28 mouse cellular contexts compared by ENCODE assay signal in the genomic region with DNA sequence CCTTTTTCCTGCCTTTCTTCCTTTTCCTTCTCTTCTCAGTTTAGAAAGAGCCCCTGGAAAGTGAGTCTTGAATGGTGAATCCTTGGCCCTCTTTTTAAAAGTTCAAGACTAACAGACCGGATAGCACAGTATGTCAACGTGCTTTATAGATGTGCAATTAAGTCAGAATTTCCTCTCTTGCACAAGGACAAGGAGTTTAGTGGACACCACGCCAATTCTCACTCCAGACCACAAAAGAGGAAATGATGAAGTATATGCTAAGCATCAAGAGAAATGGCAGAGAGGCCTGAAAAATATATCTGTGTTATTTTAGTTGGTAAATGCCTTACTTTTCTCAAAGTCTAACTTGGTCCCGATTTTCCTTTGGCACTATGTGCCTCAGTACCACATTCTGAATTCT. TPM values are rescaled to one million over a fixed set of nuclear protein-coding genes. Genes with fewer than 3 reads are reported as not detected.
A peak's percentile ranks its signal among the peaks of the same experiment; 100 is the strongest.
DNase-seq lines count a peak whose midpoint lies in the region; ATAC-seq and TF ChIP-seq lines count a peak whose summit lies in the region.
"Had no signal": no experiment of that assay in that cellular context is flagged by ENCODE, and none has a peak within 500 bp of the region (broad histone marks: within the 10 kb centered on the region; RNA-seq: fewer than 3 reads in every experiment).

Gene Clec4e, minus strand, starts transcription at position 118 of the 400 bp plus-strand sequence.

- no peak for ATAC-seq in liver, embryonic 15.5 days (ENCODE audit: insufficient read depth)
- no peak for ATAC-seq in liver, embryonic 11.5 days (replicated peaks; ENCODE audit: low FRiP score)
- peak; percentile 48 for ATAC-seq in common myeloid progenitor, adult 5-6 weeks (replicated peaks; ENCODE audit: low read depth, poor library complexity, severe bottlenecking)
- ATAC-seq: forebrain, embryonic 14.5 days; hindbrain, postnatal 0 days; intestine, embryonic 16.5 days; midbrain, embryonic 16.5 days had no signal

- no peaks in the 10 kb centered on the region for H3K79me2 ChIP-seq in CH12.LX (replicated peaks; ENCODE audit: control insufficient read depth, extremely low read depth, insufficient read depth, poor library complexity, severe bottlenecking)

- TF ChIP-seq POLR2A in CH12.LX (IDR thresholded peaks at IDR 0.05; ENCODE audit: low read depth, low read length), result no peak

- DNase-seq in liver, embryonic 11.5 days (ENCODE audit: low spot score), result no peak
- no peak for DNase-seq in CH12.LX (ENCODE audit: extremely low read depth)
- DNase-seq in left cerebral cortex, adult 11 months (ENCODE audit: low spot score), result no peak
- no peak for DNase-seq in cerebellum, postnatal 4 days (ENCODE audit: low spot score in 2 of 2)
- no peak for DNase-seq in adrenal gland, postnatal 4 days (ENCODE audit: low spot score in 2 of 2)
- DNase-seq: adrenal gland, postnatal 10 days; cerebellum, adult 9-11 months; kidney, adult 9 months; kidney, postnatal 14 days; layer of hippocampus, postnatal 36 days; lung, embryonic 14.5 days; thymus, postnatal 25 days had no signal

- no peak for TF ChIP-seq EP300 in CH12.LX (IDR thresholded peaks at IDR 0.05; ENCODE audit: low read length)

- no peaks in the 10 kb centered on the region for H3K36me3 ChIP-seq in liver, embryonic 15.5 days (replicated peaks)
- H3K36me3 ChIP-seq in liver, embryonic 11.5 days (ENCODE audit: control insufficient read depth, insufficient read depth, low read length), result no peaks in the 10 kb centered on the region
- H3K36me3 ChIP-seq in CH12.LX (replicated peaks in 1 of 2; ENCODE audit: control insufficient read depth in 1 of 2, insufficient read depth in 1 of 2, low read length in 1 of 2), result no peaks in the 10 kb centered on the region
- no peaks in the 10 kb centered on the region for H3K36me3 ChIP-seq in megakaryocyte, embryonic 14.5 days (replicated peaks; ENCODE audit: low read length)
- H3K36me3 ChIP-seq: embryonic facial prominence, embryonic 12.5 days; hindbrain, embryonic 10.5 days; limb, embryonic 13.5 days; neural tube, embryonic 15.5 days; stomach, embryonic 15.5 days had no signal

- H3K9me3 ChIP-seq in liver, embryonic 15.5 days (replicated peaks), result no peaks in the 10 kb centered on the region
- no peaks in the 10 kb centered on the region for H3K9me3 ChIP-seq in liver, embryonic 11.5 days (ENCODE audit: control insufficient read depth, low read length)
- no peaks in the 10 kb centered on the region for H3K9me3 ChIP-seq in CH12.LX (replicated peaks; ENCODE audit: low read length)
- H3K9me3 ChIP-seq in megakaryocyte, embryonic 14.5 days, result no peaks in the 10 kb centered on the region
- H3K9me3 ChIP-seq: embryonic facial prominence, embryonic 12.5 days; hindbrain, embryonic 10.5 days; neural tube, embryonic 15.5 days; stomach, embryonic 15.5 days had no signal

- H3K4me2 ChIP-seq in liver, embryonic 15.5 days, result peak within 1 kb of the TSS; percentile 25; the same call in 1 of the 2 replicates
- no peak within 1 kb of the TSS for H3K4me2 ChIP-seq in liver, embryonic 11.5 days
- H3K4me2 ChIP-seq in CH12.LX (ENCODE audit: insufficient read depth, low read depth, poor library complexity, severe bottlenecking), result peak within 1 kb of the TSS; percentile 30
- H3K4me2 ChIP-seq: embryonic facial prominence, embryonic 12.5 days; heart, embryonic 11.5 days; limb, embryonic 13.5 days; lung, embryonic 14.5 days; neural tube, embryonic 15.5 days; stomach, embryonic 15.5 days had no signal

- H3K27me3 ChIP-seq in liver, embryonic 15.5 days, result no peaks in the 10 kb centered on the region
- H3K27me3 ChIP-seq in liver, embryonic 11.5 days (replicated peaks; ENCODE audit: control insufficient read depth, insufficient read depth, low read length), result no peaks in the 10 kb centered on the region
- H3K27me3 ChIP-seq in CH12.LX (replicated peaks), result peaks cover 50% of the 10 kb centered on the region
- no peaks in the 10 kb centered on the region for H3K27me3 ChIP-seq in megakaryocyte, embryonic 14.5 days (replicated peaks)
- H3K27me3 ChIP-seq: embryonic facial prominence, embryonic 12.5 days; limb, embryonic 13.5 days; neural tube, embryonic 15.5 days; stomach, embryonic 15.5 days had no signal

- H3K27ac ChIP-seq in liver, embryonic 15.5 days (replicated peaks), result peak within 1 kb of the TSS; percentile 42; the same call in 1 of the 2 replicates
- H3K27ac ChIP-seq in liver, embryonic 11.5 days (ENCODE audit: low read depth, low read length), result no peak within 1 kb of the TSS
- H3K27ac ChIP-seq in CH12.LX (ENCODE audit: insufficient read depth, low read depth), result no peak within 1 kb of the TSS
- H3K27ac ChIP-seq: embryonic facial prominence, embryonic 12.5 days; hindbrain, embryonic 10.5 days; hindbrain, postnatal 0 days; limb, embryonic 13.5 days; neural tube, embryonic 15.5 days; stomach, embryonic 15.5 days had no signal

- H3K4me1 ChIP-seq in liver, embryonic 15.5 days (replicated peaks), result peaks cover 35% of the 10 kb centered on the region
- no peaks in the 10 kb centered on the region; the same call in 1 of the 2 replicates for H3K4me1 ChIP-seq in liver, embryonic 11.5 days (replicated peaks; ENCODE audit: control insufficient read depth, insufficient read depth, low read length)
- H3K4me1 ChIP-seq in CH12.LX (ENCODE audit: control insufficient read depth in 1 of 2, insufficient read depth in 2 of 2), result no peaks in the 10 kb centered on the region
- H3K4me1 ChIP-seq in megakaryocyte, embryonic 14.5 days, result peaks cover 79% of the 10 kb centered on the region
- H3K4me1 ChIP-seq: embryonic facial prominence, embryonic 12.5 days; hindbrain, embryonic 10.5 days; limb, embryonic 13.5 days; neural tube, embryonic 15.5 days; stomach, embryonic 15.5 days had no signal

- TF ChIP-seq CTCF in CH12.LX (conservative IDR thresholded peaks at IDR 0.05 in 1 of 2, IDR thresholded peaks at IDR 0.05 in 1 of 2; ENCODE audit: low read depth in 2 of 2, low read length in 2 of 2), result no peak

- WGBS in liver, embryonic 15.5 days (ENCODE audit: insufficient replicate concordance), result 33% methylated on average over 4 of the region's 4 CpGs
- 69% methylated on average over 4 of the region's 4 CpGs for WGBS in liver, embryonic 11.5 days

- in situ Hi-C loops in CH12.LX (cut with MboI; ENCODE audit: low pct_ligation_motif_present, low pct_unique_long_range_greater_than_20kb, low sequenced_read_pairs), result no loop called here

- no peak within 1 kb of the TSS for H3K4me3 ChIP-seq in liver, embryonic 15.5 days (replicated peaks)
- H3K4me3 ChIP-seq in liver, embryonic 11.5 days (ENCODE audit: low read depth, low read length), result no peak within 1 kb of the TSS
- no peak within 1 kb of the TSS for H3K4me3 ChIP-seq in CH12.LX (replicated peaks in 1 of 3; ENCODE audit: low read depth in 2 of 3, low read length in 2 of 3, poor library complexity in 1 of 3)
- H3K4me3 ChIP-seq in megakaryocyte, embryonic 14.5 days (replicated peaks), result peak within 1 kb of the TSS; percentile 85
- H3K4me3 ChIP-seq: embryonic facial prominence, embryonic 12.5 days; hindbrain, embryonic 10.5 days; limb, embryonic 13.5 days; neural tube, embryonic 15.5 days; stomach, embryonic 15.5 days had no signal

- TF ChIP-seq RAD21 in CH12.LX (IDR thresholded peaks at IDR 0.05; ENCODE audit: low read depth, low read length), result no peak

- no peak within 1 kb of the TSS for H3K9ac ChIP-seq in liver, embryonic 15.5 days
- no peak within 1 kb of the TSS for H3K9ac ChIP-seq in liver, embryonic 11.5 days (ENCODE audit: low read depth, low read length)
- no peak within 1 kb of the TSS for H3K9ac ChIP-seq in CH12.LX (ENCODE audit: insufficient read depth, low read depth)
- H3K9ac ChIP-seq: embryonic facial prominence, embryonic 12.5 days; limb, embryonic 13.5 days; lung, embryonic 14.5 days; neural tube, embryonic 15.5 days; stomach, embryonic 15.5 days had no signal

- dilution Hi-C loops in CH12.LX (cut with MboI; ENCODE audit: extremely low pct_ligation_motif_present, extremely low pct_unique_long_range_greater_than_20kb, low sequenced_read_pairs), result no loop called here

TF ChIP-seq in CH12.LX, 34 proteins besides CTCF, POLR2A, EP300 and RAD21:
- TF ChIP-seq SMC3 (IDR thresholded peaks at IDR 0.05; ENCODE audit: low read depth, low read length), result no peak
- TF ChIP-seq MAX (IDR thresholded peaks at IDR 0.05; ENCODE audit: low read length), result no peak
- no peak for TF ChIP-seq NELFE (IDR thresholded peaks at IDR 0.05; ENCODE audit: low read depth, low read length)

RNA-seq across cellular contexts. Expression of gene Clec4e, which starts in this region (rescaled TPM):
- 1.1 and 1.2 TPM in 2 replicates for polyA plus RNA-seq in liver, embryonic 15.5 days (2015; fragmentation: Nextera tagmentation; extraction: Ambion mirVana)
- 0.32 and 0.38 TPM in 2 replicates for polyA plus RNA-seq in liver, embryonic 11.5 days (2014; fragmentation: Nextera tagmentation; extraction: Ambion mirVana)
- total RNA-seq in CH12.LX (2012; rRNA removed) (not detected in 2 replicates), CH12.LX (2014; rRNA removed) (not detected in 2 replicates)
- polyA plus RNA-seq in CH12.LX (2012; ENCODE audit: insufficient read length, low read depth), result not detected in 2 replicates
- total RNA-seq in common myeloid progenitor, adult 5-6 weeks (2017), result 22.4 and 22.8 TPM in 2 replicates
- polyA plus RNA-seq in megakaryocyte, embryonic 14.5 days (2012; ENCODE audit: insufficient read depth, low replicate concordance), result 1.0 TPM in 1 of 2 replicates, not detected in the other
- total RNA-seq in adrenal gland, postnatal 4 days (2021), result under 1 TPM; 0.14 to 0.23 TPM
- total RNA-seq: gastrocnemius, adult 8-10 months; hindbrain, postnatal 0 days; layer of hippocampus, adult 8-10 months; layer of hippocampus, postnatal 36 days; left cerebral cortex, postnatal 14 days had no signal
- polyA plus RNA-seq: embryonic facial prominence, embryonic 12.5 days; forebrain, embryonic 14.5 days; heart, embryonic 11.5 days; hindbrain, embryonic 10.5 days; hindbrain, postnatal 0 days; limb, embryonic 13.5 days; lung, embryonic 14.5 days; midbrain, embryonic 16.5 days; neural tube, embryonic 15.5 days had no signal

Comparison
In these comparisons a context has a peak if more than half of its experiments do, and no peak if none do; other contexts are left out.
1. RNA of gene Clec4e (total RNA-seq): 22.4 to 22.8 TPM in common myeloid progenitor, adult 5-6 weeks; 0.14 to 0.23 TPM in adrenal gland, postnatal 4 days and not detected in CH12.LX; every median in the first group is over 10 times any median in the second.